Mouse (Mus musculus): ENCODE measurements around the gene Cox4i1. TPM values are rescaled to one million over a fixed set of nuclear protein-coding genes. Genes with fewer than 3 reads are reported as not detected.
A peak's percentile ranks its signal among the peaks of the same experiment; 100 is the strongest.
"Not testable (repeated sequence)": the region's sequence is repeated elsewhere in the genome, so short reads cannot be mapped to it uniquely, and the experiment has no call there.

The Cox4i1 gene
- polyA plus RNA-seq, 1 experiment from 2014 or later = 916 TPM

DNA sequence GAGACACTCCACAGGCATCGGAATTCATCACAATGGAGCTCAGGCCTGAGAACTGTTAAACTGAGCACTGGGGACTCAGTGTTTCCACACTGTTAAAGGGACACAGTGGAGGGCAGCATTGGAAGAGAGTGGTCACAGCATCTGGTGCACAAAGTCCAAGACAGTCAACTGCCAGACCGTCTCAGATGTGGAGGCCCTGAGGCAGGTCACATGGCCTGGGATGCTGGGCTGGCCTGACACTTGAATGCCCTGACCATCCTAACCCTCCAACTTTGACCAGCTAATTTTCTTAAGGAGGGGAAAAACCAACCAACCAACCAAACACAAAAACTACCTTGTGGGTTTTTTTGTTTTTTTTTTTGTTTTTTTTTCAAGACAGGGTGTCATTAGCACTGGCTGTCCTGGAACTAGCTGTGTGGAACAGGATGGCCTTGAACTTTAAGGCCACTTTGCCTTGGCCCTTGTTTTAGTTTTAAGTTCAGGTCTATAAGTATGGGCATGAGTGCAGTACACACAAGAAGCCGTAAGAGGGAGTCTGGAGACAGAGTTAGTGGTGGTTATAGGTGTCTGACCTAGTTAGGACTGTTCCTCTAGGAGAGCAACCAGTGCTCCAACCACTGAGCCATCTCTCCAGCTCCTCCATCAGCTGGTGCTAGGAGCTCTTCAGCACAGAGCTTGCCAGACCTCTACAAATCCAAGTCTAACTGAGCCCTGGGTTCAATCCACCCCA is 2.1 kb upstream of the Cox4i1 start:
- no peak for ATAC-seq (ENCODE audit: insufficient number of reproducible peaks, insufficient read depth, low FRiP score, low TSS enrichment, low read depth)
- Histone ChIP-seq H3K27me3 (no peaks in the 10 kb centered on the region), H3K9me3 (no peaks in the 10 kb centered on the region), H3K36me3 (peaks cover 42% of the 10 kb centered on the region), H3K4me1 (replicated peaks) (peaks cover 41% of the 10 kb centered on the region), H3K9ac (replicated peaks) (peak overlapping the region; percentile 95; the same call in 1 of the 2 replicates), H3K4me3 (replicated peaks) (peak overlapping the region; percentile 96), H3K27ac (no peak overlapping the region), H3K4me2 (peak overlapping the region; percentile 88)
- 77% methylated on average over 3 of the region's 3 CpGs for WGBS

DNA sequence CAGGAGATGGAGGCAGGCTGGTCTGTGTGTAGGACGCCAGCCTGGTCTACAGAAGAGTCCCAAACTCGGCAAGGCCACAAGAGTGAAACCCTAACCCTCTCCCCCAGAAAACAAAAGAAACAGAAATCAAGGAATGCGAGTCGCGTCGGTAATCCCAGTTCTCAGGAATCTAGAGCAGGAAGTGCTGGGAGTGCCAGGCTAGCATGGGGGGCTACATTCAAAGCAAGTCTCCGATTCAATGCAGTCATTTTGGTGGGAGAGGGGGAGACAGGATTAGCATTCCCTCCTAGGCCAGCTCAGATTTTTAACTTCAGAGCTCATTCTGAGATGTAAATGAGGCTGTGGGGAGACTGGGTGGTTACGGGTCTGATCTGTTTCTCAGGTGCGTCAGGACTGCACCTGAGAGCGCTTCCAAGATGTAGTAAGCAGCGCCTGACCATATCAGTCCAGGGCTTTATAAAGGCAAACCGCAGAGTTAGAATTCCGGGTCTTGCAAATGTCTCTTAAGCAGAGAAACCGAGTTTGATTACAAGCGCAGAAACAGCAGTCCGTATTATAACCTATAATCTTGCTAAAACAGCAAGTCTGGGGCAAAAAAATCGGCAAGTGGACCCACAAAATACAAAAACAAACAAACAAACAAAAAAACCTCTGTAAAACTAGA is 1.1 kb upstream of the Cox4i1 start:
- Histone ChIP-seq H3K27me3 (no peaks in the 10 kb centered on the region), H3K4me2 (peak overlapping the region; percentile 88), H3K9me3 (no peaks in the 10 kb centered on the region), H3K4me1 (replicated peaks) (peaks cover 43% of the 10 kb centered on the region), H3K36me3 (peaks cover 48% of the 10 kb centered on the region), H3K27ac (peak overlapping the region; percentile 89), H3K4me3 (replicated peaks) (peak overlapping the region; percentile 96), H3K9ac (replicated peaks) (peak overlapping the region; percentile 95)
- ATAC-seq (ENCODE audit: insufficient number of reproducible peaks, insufficient read depth, low FRiP score, low TSS enrichment, low read depth) = no peak
- 4% methylated on average over 17 of the region's 17 CpGs for WGBS

DNA sequence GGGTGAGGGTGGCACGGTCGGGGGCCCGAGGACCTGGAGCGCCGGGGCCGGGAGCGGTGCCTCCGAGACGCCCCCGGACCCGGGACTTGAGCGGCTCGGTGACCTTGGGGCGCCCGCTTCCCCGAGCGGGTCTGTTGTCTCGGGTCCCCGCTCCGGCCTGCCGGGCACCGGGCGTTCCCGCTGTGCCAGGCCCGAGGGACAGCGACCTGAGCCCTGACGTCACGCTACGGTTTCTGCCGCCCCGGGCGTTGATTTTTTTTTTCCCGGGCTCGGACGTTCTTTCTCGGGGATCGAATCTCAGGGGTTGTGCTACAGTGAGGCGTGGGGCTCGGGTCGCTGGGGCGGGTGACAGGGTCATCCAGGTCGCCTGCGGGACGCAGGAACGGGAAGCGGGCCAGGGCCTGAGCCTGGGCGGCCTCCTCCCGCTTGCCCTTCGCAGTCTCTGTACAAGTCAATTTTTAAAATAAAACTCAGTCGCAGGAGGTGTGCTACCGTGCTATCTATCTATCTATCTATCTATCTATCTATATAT is 418 bp downstream of the Cox4i1 start, which contains the start of gene Emc8:
TSS of gene Emc8 (minus strand) at position 200 of the 532 bp plus-strand sequence.
- Histone ChIP-seq H3K27ac (peak within 1 kb of the TSS; percentile 89), H3K4me3 (replicated peaks) (peak within 1 kb of the TSS; percentile 96), H3K9me3 (no peaks in the 10 kb centered on the region), H3K27me3 (no peaks in the 10 kb centered on the region), H3K4me2 (peak within 1 kb of the TSS; percentile 88), H3K36me3 (peaks cover 57% of the 10 kb centered on the region), H3K9ac (replicated peaks) (peak within 1 kb of the TSS; percentile 95), H3K4me1 (replicated peaks) (peaks cover 43% of the 10 kb centered on the region)
- 1% methylated on average over 51 of the region's 51 CpGs for WGBS
- 0 out of 2 replicates have a peak, but pooled peaks have one; percentile 1 for ATAC-seq (ENCODE audit: insufficient number of reproducible peaks, insufficient read depth, low FRiP score, low TSS enrichment, low read depth)

DNA sequence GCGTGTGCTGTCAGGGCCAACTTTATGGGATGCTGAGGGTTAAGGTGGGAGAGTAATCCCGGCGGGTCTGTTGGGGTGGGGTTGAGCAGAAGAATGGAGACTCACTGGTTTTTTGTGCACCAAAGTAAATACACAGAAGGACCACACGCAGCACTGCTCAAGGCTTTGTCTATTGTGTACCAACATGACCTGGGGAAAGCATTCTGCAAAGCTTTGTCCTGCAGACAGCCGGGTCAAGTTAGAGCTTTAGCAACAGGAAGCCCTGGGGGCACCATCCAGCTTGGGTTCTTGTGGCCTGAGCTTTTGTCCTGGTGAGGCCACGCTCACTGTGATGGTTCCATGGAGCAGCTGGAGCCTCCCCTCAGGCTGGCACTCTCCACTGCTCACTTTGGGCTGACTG is 3.8 kb downstream of the Cox4i1 start:
- Histone ChIP-seq H3K4me2 (no peak overlapping the region), H3K4me1 (replicated peaks) (peaks cover 18% of the 10 kb centered on the region), H3K27me3 (no peaks in the 10 kb centered on the region), H3K4me3 (replicated peaks) (no peak overlapping the region), H3K9me3 (no peaks in the 10 kb centered on the region), H3K9ac (replicated peaks) (no peak overlapping the region), H3K36me3 (peaks cover 55% of the 10 kb centered on the region), H3K27ac (no peak overlapping the region)
- WGBS = 84% methylated on average over 6 of the region's 6 CpGs
- no peak for ATAC-seq (ENCODE audit: insufficient number of reproducible peaks, insufficient read depth, low FRiP score, low TSS enrichment, low read depth)

DNA sequence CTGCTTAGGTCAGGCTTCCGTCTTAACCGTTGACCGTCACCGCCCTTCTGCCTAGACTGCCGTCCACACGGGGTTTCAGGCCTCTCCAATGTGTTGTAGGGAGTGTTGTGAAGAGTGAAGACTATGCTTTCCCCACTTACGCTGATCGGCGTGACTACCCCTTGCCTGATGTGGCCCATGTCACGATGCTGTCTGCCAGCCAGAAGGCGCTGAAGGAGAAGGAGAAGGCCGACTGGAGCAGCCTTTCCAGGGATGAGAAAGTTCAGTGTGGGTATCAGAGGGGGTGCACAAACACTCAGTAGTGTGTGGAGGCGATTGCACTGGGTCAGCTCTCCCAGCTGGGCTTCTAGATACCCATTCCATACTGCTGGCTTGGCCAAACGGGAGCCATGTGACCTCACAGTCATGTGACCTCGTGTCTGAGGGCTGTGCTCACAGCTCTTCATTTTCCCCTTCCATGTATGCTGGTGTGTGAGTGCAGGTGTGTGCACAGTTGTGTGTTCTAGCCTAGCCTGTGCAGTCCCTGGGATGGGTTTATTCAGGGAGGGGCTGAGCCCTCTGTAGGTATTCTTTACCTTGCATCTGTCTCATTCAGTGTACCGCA is 4.7 kb downstream of the Cox4i1 start:
- 89% methylated on average over 16 of the region's 16 CpGs for WGBS
- ATAC-seq (ENCODE audit: insufficient number of reproducible peaks, insufficient read depth, low FRiP score, low TSS enrichment, low read depth) = no peak
- Histone ChIP-seq H3K36me3 (peaks cover 55% of the 10 kb centered on the region), H3K9me3 (no peaks in the 10 kb centered on the region), H3K4me3 (replicated peaks) (no peak overlapping the region), H3K4me2 (no peak overlapping the region), H3K27ac (no peak overlapping the region), H3K27me3 (no peaks in the 10 kb centered on the region), H3K4me1 (replicated peaks) (peaks cover 15% of the 10 kb centered on the region), H3K9ac (replicated peaks) (no peak overlapping the region)

DNA sequence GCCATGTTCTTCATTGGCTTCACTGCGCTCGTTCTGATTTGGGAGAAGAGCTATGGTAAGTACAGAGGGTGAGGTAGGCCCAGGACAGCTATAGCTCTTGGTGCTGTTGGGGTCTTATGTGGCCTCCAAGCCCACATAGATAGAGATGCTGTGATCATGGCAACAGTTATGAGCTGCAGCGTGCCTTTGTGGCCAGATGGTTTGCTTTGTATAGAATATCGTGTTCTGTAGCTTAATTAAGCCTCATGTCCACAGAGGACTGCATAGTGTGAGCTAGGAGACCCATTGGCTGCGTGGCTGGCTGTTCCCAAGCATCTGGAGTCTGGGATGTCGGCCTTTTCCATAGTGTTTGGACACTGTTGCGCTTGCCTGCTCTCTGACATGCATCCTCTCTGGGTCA is 5.3 kb downstream of the Cox4i1 start:
- peaks cover 15% of the 10 kb centered on the region for H3K4me1 ChIP-seq (replicated peaks)
- H3K36me3 ChIP-seq = peaks cover 55% of the 10 kb centered on the region
- no peaks in the 10 kb centered on the region for H3K27me3 ChIP-seq
- H3K9ac ChIP-seq (replicated peaks) = no peak overlapping the region
- 92% methylated on average over 7 of the region's 7 CpGs for WGBS
- H3K4me2 ChIP-seq = no peak overlapping the region
- ATAC-seq (ENCODE audit: insufficient number of reproducible peaks, insufficient read depth, low FRiP score, low TSS enrichment, low read depth) = no peak
- H3K9me3 ChIP-seq = no peaks in the 10 kb centered on the region
- H3K27ac ChIP-seq = no peak overlapping the region
- H3K4me3 ChIP-seq (replicated peaks) = no peak overlapping the region

DNA sequence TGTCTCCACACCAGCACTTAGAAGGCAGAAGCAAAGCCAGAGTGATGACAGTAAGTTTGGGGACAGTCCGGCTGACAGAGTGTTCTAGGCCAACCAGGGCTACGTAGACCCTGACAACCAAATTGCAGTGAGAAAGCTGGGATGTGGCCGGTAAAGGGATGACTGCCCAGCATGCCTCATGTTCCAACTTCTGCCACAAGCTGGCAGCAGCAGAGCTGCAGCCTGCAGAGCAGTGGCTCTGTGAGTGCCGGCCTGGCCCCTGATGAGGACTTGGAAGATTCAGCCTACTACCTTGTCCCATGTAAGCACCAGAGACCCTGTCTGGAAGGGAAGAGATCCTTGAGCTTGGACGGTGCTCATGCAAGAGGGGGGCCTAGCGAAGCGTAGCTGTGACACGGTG is 7.7 kb downstream of the Cox4i1 start:
- no peaks in the 10 kb centered on the region for H3K9me3 ChIP-seq
- no peak overlapping the region for H3K9ac ChIP-seq (replicated peaks)
- H3K4me2 ChIP-seq = no peak overlapping the region
- H3K4me3 ChIP-seq (replicated peaks) = no peak overlapping the region
- peaks cover 8% of the 10 kb centered on the region; the same call in 1 of the 2 replicates for H3K27me3 ChIP-seq
- peaks cover 4% of the 10 kb centered on the region; the same call in 1 of the 2 replicates for H3K4me1 ChIP-seq (replicated peaks)
- 78% methylated on average over 8 of the region's 8 CpGs for WGBS
- H3K27ac ChIP-seq = no peak overlapping the region
- H3K36me3 ChIP-seq = peaks cover 44% of the 10 kb centered on the region
- no peak for ATAC-seq (ENCODE audit: insufficient number of reproducible peaks, insufficient read depth, low FRiP score, low TSS enrichment, low read depth)

DNA sequence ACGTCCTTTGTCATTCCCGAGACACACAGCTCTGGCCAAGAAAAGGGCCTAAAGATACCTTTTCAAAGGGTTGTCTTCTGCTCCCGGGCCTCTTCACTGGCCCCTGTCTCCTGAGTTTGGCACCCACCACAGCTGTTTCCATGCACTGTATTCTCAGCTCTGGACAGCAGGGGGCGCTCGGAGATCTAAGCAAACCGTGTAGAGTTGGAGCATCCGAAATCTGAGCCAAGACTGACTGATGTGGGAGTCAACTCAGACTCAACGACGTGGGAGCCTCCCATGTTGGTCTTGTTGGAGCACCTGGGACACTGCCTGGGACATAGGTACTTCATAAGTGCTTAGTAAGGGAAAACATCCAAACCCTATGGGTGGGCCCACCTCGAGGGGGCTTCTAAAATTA is 10.4 kb downstream of the Cox4i1 start:
- H3K4me3 ChIP-seq (replicated peaks) = no peak overlapping the region
- H3K9ac ChIP-seq (replicated peaks) = no peak overlapping the region
- 0 out of 2 replicates have a peak, but pooled peaks have one; percentile 3 for ATAC-seq (ENCODE audit: insufficient number of reproducible peaks, insufficient read depth, low FRiP score, low TSS enrichment, low read depth)
- H3K4me1 ChIP-seq (replicated peaks) = no peaks in the 10 kb centered on the region; the same call in 1 of the 2 replicates
- no peak overlapping the region for H3K27ac ChIP-seq
- H3K9me3 ChIP-seq = no peaks in the 10 kb centered on the region
- WGBS = 14% methylated on average over 10 of the region's 10 CpGs
- H3K36me3 ChIP-seq = peaks cover 16% of the 10 kb centered on the region
- H3K27me3 ChIP-seq = peaks cover 8% of the 10 kb centered on the region; the same call in 1 of the 2 replicates
- no peak overlapping the region for H3K4me2 ChIP-seq

DNA sequence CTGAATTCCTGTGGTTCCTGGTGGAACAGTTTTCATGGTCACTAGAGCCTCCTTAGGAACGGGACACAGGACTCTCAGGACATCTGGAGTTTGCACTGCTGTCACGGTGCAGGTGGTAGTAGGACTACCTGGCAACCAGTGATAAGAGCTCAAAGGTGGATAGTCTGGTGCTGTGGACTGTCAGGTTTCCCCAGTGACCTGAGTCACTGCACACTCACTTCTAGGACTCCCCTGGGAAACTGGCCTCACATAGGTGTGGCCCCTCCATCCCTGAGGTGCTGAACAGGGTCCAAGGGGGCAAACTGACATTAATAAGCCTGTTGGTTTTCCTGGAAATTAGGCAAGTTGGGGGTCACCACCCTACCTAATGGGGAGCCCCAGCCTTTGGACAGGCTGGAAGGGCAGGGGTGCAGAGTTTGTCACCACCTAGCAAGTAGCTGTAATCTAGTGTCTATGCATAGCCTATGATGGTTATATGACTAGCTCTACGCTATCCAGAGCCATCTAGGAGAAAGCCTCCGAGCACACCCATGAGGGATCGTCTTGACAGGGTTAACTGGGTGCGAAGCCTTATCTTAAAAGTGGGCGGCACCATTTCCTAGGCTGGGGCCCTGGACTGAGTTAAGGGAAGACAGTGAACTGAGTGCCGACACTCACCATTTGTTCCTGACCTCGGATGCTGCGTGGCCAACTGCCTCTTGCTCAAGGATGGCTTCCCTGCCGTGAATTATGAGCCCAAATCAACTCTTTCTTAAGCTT is 11.8 kb downstream of the Cox4i1 start:
- WGBS = 60% methylated on average over 11 of the region's 11 CpGs
- H3K27ac ChIP-seq = no peak overlapping the region
- H3K4me1 ChIP-seq (replicated peaks) = peaks cover 3% of the 10 kb centered on the region
- peaks cover 8% of the 10 kb centered on the region; the same call in 1 of the 2 replicates for H3K27me3 ChIP-seq
- no peak overlapping the region for H3K4me3 ChIP-seq (replicated peaks)
- ATAC-seq (ENCODE audit: insufficient number of reproducible peaks, insufficient read depth, low FRiP score, low TSS enrichment, low read depth) = no peak
- H3K4me2 ChIP-seq = no peak overlapping the region
- peaks cover 7% of the 10 kb centered on the region; the same call in 1 of the 2 replicates for H3K36me3 ChIP-seq
- H3K9ac ChIP-seq (replicated peaks) = no peak overlapping the region
- no peaks in the 10 kb centered on the region for H3K9me3 ChIP-seq

DNA sequence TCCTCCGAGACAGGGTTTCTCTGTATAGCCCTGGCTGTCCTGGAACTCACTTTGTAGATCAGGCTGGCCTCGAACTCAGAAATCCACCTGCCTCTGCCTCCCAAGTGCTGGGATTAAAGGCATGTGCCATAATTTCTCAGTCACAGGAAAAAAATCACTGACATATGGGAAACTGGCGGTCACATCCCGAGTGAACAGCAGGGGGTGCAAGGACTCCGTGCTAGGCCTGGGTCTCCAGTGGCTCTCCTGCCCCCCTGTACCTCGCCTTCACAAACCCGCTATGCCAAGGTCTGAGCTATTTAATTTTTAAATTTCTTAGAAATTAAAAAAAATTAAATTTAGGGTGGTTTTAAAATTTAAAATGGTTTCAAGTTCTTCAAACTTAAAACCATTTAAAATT is 12.4 kb downstream of the Cox4i1 start:
- not testable (repeated sequence) for H3K4me1 ChIP-seq (replicated peaks); H3K36me3 ChIP-seq; H3K9me3 ChIP-seq; H3K9ac ChIP-seq (replicated peaks); H3K4me2 ChIP-seq; ATAC-seq (ENCODE audit: insufficient number of reproducible peaks, insufficient read depth, low FRiP score, low TSS enrichment, low read depth); H3K4me3 ChIP-seq (replicated peaks); H3K27me3 ChIP-seq; H3K27ac ChIP-seq
- WGBS = 58% methylated on average over 7 of the region's 7 CpGs
